Mouse (Mus musculus) MEL (cell line): ENCODE measurements at regions not wholly inside any gene's neighbourhood (a gene's known extent, or its start where the extent isn't known, plus 50 kb on each side); places are given as distances from the start of the nearest gene placed in this dataset.

ENCODE experiments used
- DNase-seq: peaks from one replicate; pipeline ENCODE4 v3.0.0; 2011; ENCODE audit warnings: low read depth, low spot score
- H3K27ac ChIP-seq: 2 replicates; pipeline ENCODE4 v1.5.1; 2012; ENCODE audit warnings: low read depth, mild to moderate bottlenecking, control low read depth, low read length, moderate library complexity; ENCODE audit not compliant: control insufficient read depth
- H3K27me3 ChIP-seq, 2 experiments: fragments of 150-350 bp in 1 of 2; sonication (generic) in 1 of 2; 2 replicates each; pipeline ENCODE4 v1.6.1; 2012; ENCODE audit warnings: low read length in 2 of 2, mild to moderate bottlenecking in 2 of 2, improper control_type of control experiment in 1 of 2, moderate library complexity in 1 of 2; ENCODE audit not compliant: insufficient read depth in 2 of 2, control insufficient read depth in 1 of 2
- H3K36me3 ChIP-seq, 2 experiments: 2 replicates each; pipeline ENCODE4 v1.6.1; 2012 to 2014; ENCODE audit warnings: low read length in 2 of 2, improper control_type of control experiment in 1 of 2, inconsistent platforms in 1 of 2, mild to moderate bottlenecking in 1 of 2; ENCODE audit not compliant: insufficient read depth in 2 of 2, control insufficient read depth in 1 of 2
- H3K4me1 ChIP-seq, 2 experiments: fragments of 150-350 bp in 1 of 2; sonication (generic) in 1 of 2; 2 replicates each; pipeline ENCODE4 v1.6.1; 2012; ENCODE audit warnings: low read length in 2 of 2, improper control_type of control experiment in 1 of 2, mild to moderate bottlenecking in 1 of 2; ENCODE audit not compliant: insufficient read depth in 2 of 2, control insufficient read depth in 1 of 2
- H3K4me3 ChIP-seq, 2 experiments: fragments of 150-350 bp in 1 of 2; sonication (generic) in 1 of 2; 2 replicates each; pipeline ENCODE4 v1.5.1; 2012; ENCODE audit warnings: low read depth in 2 of 2, low read length in 2 of 2, mild to moderate bottlenecking in 2 of 2, moderate library complexity in 2 of 2, control low read depth in 1 of 2, improper control_type of control experiment in 1 of 2; ENCODE audit not compliant: control insufficient read depth in 1 of 2, insufficient read depth in 1 of 2
- H3K79me2 ChIP-seq: 2 replicates; pipeline ENCODE4 v1.6.1; 2012; ENCODE audit warnings: mild to moderate bottlenecking, low read length, moderate library complexity; ENCODE audit not compliant: control insufficient read depth, poor library complexity, insufficient read depth
- H3K9ac ChIP-seq: 2 replicates; pipeline ENCODE4 v1.6.1; 2012; ENCODE audit warnings: low read depth, mild to moderate bottlenecking, control low read depth, low read length, moderate library complexity; ENCODE audit not compliant: control insufficient read depth, poor library complexity, severe bottlenecking
- H3K9me3 ChIP-seq: fragments of 150-350 bp; sonication (generic); replicated peaks from 2 replicates; pipeline ENCODE4 v1.6.1; 2012; ENCODE audit warnings: mild to moderate bottlenecking, low read length, improper control_type of control experiment, moderate library complexity; ENCODE audit not compliant: insufficient read depth
- BHLHE40 ChIP-seq: IDR thresholded peaks from 2 replicates; pipeline ENCODE4 v1.6.1; 2012; ENCODE audit warnings: low read depth, mild to moderate bottlenecking, inconsistent platforms, low read length, improper control_type of control experiment, borderline replicate concordance
- CHD1 ChIP-seq: IDR thresholded peaks from 2 replicates; pipeline ENCODE4 v1.6.1; 2012; ENCODE audit warnings: low read depth, mild to moderate bottlenecking, inconsistent platforms, low read length, improper control_type of control experiment
- CHD2 ChIP-seq: IDR thresholded peaks from 2 replicates; pipeline ENCODE4 v1.6.1; 2011; ENCODE audit warnings: low read length, improper control_type of control experiment
- CTCF ChIP-seq, 3 experiments: IDR thresholded peaks in 2 of 3; conservative IDR thresholded peaks in 1 of 3; 2 replicates each; pipeline ENCODE4 v1.5.1; 2011 to 2012; ENCODE audit warnings: low read length in 3 of 3, low read depth in 2 of 3, mild to moderate bottlenecking in 2 of 3, improper control_type of control experiment in 1 of 3, inconsistent platforms in 1 of 3, mixed read lengths in 1 of 3, moderate library complexity in 1 of 3; ENCODE audit not compliant: control insufficient read depth in 1 of 3, insufficient read depth in 1 of 3, poor library complexity in 1 of 3, severe bottlenecking in 1 of 3
- EP300 ChIP-seq, 2 experiments: IDR thresholded peaks; 2 replicates each; pipeline ENCODE4 v1.6.1; 2011; ENCODE audit warnings: improper control_type of control experiment in 2 of 2, low read length in 2 of 2, low read depth in 1 of 2, mild to moderate bottlenecking in 1 of 2
- HCFC1 ChIP-seq: IDR thresholded peaks from 2 replicates; pipeline ENCODE4 v1.6.1; 2012; ENCODE audit warnings: low read depth, mild to moderate bottlenecking, inconsistent platforms, low read length, improper control_type of control experiment, moderate library complexity
- JUND ChIP-seq: IDR thresholded peaks from 2 replicates; pipeline ENCODE4 v1.6.1; 2011; ENCODE audit warnings: low read depth, mild to moderate bottlenecking, improper control_type of control experiment, low read length
- MAX ChIP-seq: IDR thresholded peaks from 2 replicates; pipeline ENCODE4 v1.6.1; 2011; ENCODE audit warnings: low read length, improper control_type of control experiment
- MAZ ChIP-seq: IDR thresholded peaks from 2 replicates; pipeline ENCODE4 v1.6.1; 2012; ENCODE audit warnings: low read depth, mild to moderate bottlenecking, inconsistent platforms, low read length, improper control_type of control experiment
- MEF2A ChIP-seq: IDR thresholded peaks from 2 replicates; pipeline ENCODE4 v1.6.1; 2014; ENCODE audit warnings: low read depth, mild to moderate bottlenecking, inconsistent platforms, low read length, improper control_type of control experiment; ENCODE audit not compliant: poor library complexity, insufficient replicate concordance, severe bottlenecking; ENCODE audit errors: extremely low read depth
- MYB ChIP-seq: IDR thresholded peaks from 2 replicates; pipeline ENCODE4 v1.6.1; 2011; ENCODE audit warnings: mild to moderate bottlenecking, low read depth, low read length, improper control_type of control experiment
- NELFE ChIP-seq: IDR thresholded peaks from 2 replicates; pipeline ENCODE4 v1.6.1; 2011; ENCODE audit warnings: low read depth, low read length, improper control_type of control experiment
- POLR2A ChIP-seq, 2 experiments: IDR thresholded peaks; 2 replicates each; pipeline ENCODE4 v1.6.1; 2011 to 2012; ENCODE audit warnings: low read length in 2 of 2, mild to moderate bottlenecking in 2 of 2, control low read depth in 1 of 2, improper control_type of control experiment in 1 of 2, low read depth in 1 of 2, moderate library complexity in 1 of 2; ENCODE audit not compliant: control insufficient read depth in 1 of 2, insufficient read depth in 1 of 2, poor library complexity in 1 of 2
- POLR2AphosphoS5 ChIP-seq: IDR thresholded peaks from 2 replicates; pipeline ENCODE4 v1.6.1; 2012; ENCODE audit warnings: low read depth, borderline replicate concordance, mild to moderate bottlenecking, inconsistent platforms, low read length, moderate library complexity, mixed read lengths
- TCF12 ChIP-seq: IDR thresholded peaks from 2 replicates; pipeline ENCODE4 v1.6.1; 2014; ENCODE audit warnings: low read depth, mild to moderate bottlenecking, inconsistent platforms, low read length, improper control_type of control experiment, moderate library complexity
- ZC3H11A ChIP-seq: IDR thresholded peaks from 2 replicates; pipeline ENCODE4 v1.6.1; 2012; ENCODE audit warnings: low read depth, mild to moderate bottlenecking, inconsistent platforms, low read length, improper control_type of control experiment

GRCm38 (mm10) chr12:74632827-74633226 is 316.6 kb upstream of the Gm11042 start:
- DNase-seq = no peak
- TF ChIP-seq POLR2A (IDR thresholded peaks at IDR 0.05; ENCODE audit: control insufficient read depth in 1 of 2, insufficient read depth in 1 of 2, low read depth in 1 of 2, low read length in 2 of 2, poor library complexity in 1 of 2) (no peak), MAZ (no peak), POLR2AphosphoS5 (no peak), BHLHE40 (no peak), MYB (no peak), JUND (no peak), CTCF (IDR thresholded peaks at IDR 0.05 in 2 of 3, conservative IDR thresholded peaks at IDR 0.05 in 1 of 3; ENCODE audit: control insufficient read depth in 1 of 3, insufficient read depth in 1 of 3, low read depth in 2 of 3, low read length in 3 of 3, poor library complexity in 1 of 3, severe bottlenecking in 1 of 3) (no peak), CHD2 (no peak)
- Histone ChIP-seq H3K27ac (no peak overlapping the region), H3K4me1 (no peaks in the 10 kb centered on the region), H3K9me3 (no peaks in the 10 kb centered on the region), H3K27me3 (no peaks in the 10 kb centered on the region), H3K9ac (no peak overlapping the region), H3K79me2 (no peaks in the 10 kb centered on the region), H3K4me3 (no peak overlapping the region), H3K36me3 (no peaks in the 10 kb centered on the region)

GRCm38 (mm10) chr12:74595208-74595607 is 279.0 kb upstream of the Gm11042 start:
- no peaks in the 10 kb centered on the region for H3K79me2 ChIP-seq
- no peak for DNase-seq
- TF ChIP-seq CHD1 (no peak), HCFC1 (no peak)

DNA sequence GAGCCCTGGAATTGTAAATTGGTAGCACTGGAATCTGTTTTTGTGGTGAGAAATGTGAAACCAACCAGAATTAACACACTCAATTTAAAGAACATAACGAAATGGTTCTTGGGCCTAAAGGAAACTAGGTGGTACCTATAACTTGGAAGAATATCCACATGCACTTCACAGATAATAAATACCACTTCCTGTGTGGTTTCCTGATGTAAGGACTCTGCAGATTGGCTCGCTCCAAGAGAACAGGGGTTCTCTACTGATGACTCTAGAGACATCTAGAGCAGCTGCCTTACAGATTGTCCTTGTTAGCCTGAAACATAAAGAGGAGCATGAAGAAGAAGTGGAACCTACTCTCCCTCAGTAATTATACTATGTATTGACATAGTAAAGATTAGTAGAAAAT is 238.4 kb upstream of the Gm11042 start:
- H3K9me3 ChIP-seq = no peaks in the 10 kb centered on the region
- 0 out of 2 replicates have a peak, but pooled peaks have one; percentile 11 for TF ChIP-seq TCF12
- TF ChIP-seq EP300 (IDR thresholded peaks at IDR 0.05; ENCODE audit: low read depth in 1 of 2, low read length in 2 of 2) = peak in 1 of 2 experiments; percentile 30; a peak in 1 of 4 replicates
- no peak for TF ChIP-seq NELFE
- no peak for TF ChIP-seq JUND
- no peak for TF ChIP-seq MEF2A
- no peak for TF ChIP-seq ZC3H11A
- no peak for TF ChIP-seq MAX
- TF ChIP-seq, all 39 proteins: peak for 2
- DNase-seq = peak; percentile 27
- Histone ChIP-seq H3K9ac (no peak overlapping the region), H3K4me3 (no peak overlapping the region), H3K27ac (no peak overlapping the region), H3K4me1 (no peaks in the 10 kb centered on the region), H3K79me2 (no peaks in the 10 kb centered on the region), H3K36me3 (no peaks in the 10 kb centered on the region), H3K27me3 (no peaks in the 10 kb centered on the region)

More at GRCm38 (mm10) chr12:74595208-74595607, 279.0 kb upstream of the Gm11042 start:
- Histone ChIP-seq H3K9me3 (no peaks in the 10 kb centered on the region), H3K27ac (no peak overlapping the region), H3K9ac (no peak overlapping the region), H3K4me3 (no peak overlapping the region), H3K36me3 (no peaks in the 10 kb centered on the region), H3K4me1 (no peaks in the 10 kb centered on the region), H3K27me3 (no peaks in the 10 kb centered on the region)
